8 mouse cellular contexts compared by ENCODE assay signal in the genomic region with DNA sequence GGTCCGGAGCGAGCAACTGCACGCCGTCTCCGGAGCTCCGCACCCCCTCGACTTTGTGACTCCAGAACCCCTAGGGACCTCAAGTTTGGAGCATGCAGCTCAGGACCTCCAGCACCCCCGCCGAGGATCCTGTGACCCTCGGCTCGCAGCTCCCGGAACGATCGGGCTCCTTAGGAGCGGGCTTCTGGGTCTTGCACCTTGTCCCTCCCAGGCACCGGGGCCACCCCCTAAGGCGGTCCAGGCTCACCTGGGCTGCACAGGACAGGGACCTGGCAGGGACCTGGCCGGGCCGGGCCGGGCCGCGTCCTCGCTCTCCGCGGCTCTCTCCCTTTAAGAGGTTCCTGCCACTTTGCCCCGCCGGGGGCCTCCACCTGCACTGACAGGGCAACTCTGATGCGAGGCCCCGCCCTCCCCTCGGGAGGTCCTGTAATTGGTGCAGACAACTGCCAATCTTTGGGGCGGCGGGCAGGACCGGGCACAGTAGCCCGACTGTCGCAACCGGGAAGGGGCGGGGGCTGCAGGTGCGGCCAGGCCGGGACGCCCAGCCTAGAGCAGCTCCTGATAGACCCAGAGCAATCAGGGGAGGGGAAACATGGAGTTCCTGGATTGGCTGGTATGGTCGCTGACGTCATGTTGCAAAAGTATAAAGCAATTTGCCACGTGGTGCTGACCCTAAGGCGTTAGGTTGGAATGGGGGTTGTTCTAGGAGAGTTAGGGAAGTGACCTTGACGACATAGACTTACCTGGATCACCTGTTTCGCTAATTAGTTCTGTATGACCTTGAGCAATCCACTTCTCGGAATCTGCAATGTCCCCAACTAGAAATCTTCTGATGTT. TPM values are rescaled to one million over a fixed set of nuclear protein-coding genes. Genes with fewer than 3 reads are reported as not detected.
A peak's percentile ranks its signal among the peaks of the same experiment; 100 is the strongest.
DNase-seq lines count a peak whose midpoint lies in the region; ATAC-seq and TF ChIP-seq lines count a peak whose summit lies in the region.

A gene (minus strand): TSS at position 389 of the 837 bp plus-strand sequence.

- H3K27me3 ChIP-seq in embryonic facial prominence, embryonic 15.5 days, result 0 out of 2 replicates have a peak, but pooled peaks cover 5% of the 10 kb centered on the region
- H3K27me3 ChIP-seq in limb, embryonic 14.5 days (ENCODE audit: control insufficient read depth, insufficient read depth, low read length), result no peaks in the 10 kb centered on the region
- no peaks in the 10 kb centered on the region for H3K27me3 ChIP-seq in midbrain, postnatal 0 days (ENCODE audit: insufficient read depth, low read length)

- 2% methylated on average over 47 of the region's 47 CpGs for WGBS in bone marrow, adult 2 months
- whole genome bisulfite sequencing in embryonic facial prominence, embryonic 15.5 days, result 1% methylated on average over 47 of the region's 47 CpGs
- WGBS in limb, embryonic 14.5 days, result 2% methylated on average over 38 of the region's 47 CpGs
- WGBS in midbrain, postnatal 0 days, result under 1% methylated on average over 47 of the region's 47 CpGs

- peak; percentile 50 for DNase-seq in 3T3-L1 (ENCODE audit: low read depth, low spot score)
- peak; percentile 98 for DNase-seq in heart, adult 8-10 months (ENCODE audit: low spot score)
- DNase-seq in kidney, adult 9 months, result peak; percentile 100
- DNase-seq in limb, embryonic 14.5 days (ENCODE audit: low spot score), result peak; percentile 87
- DNase-seq in midbrain, postnatal 0 days (ENCODE audit: low spot score), result peak; percentile 84
- DNase-seq in spleen, postnatal 14 days (ENCODE audit: low spot score in 2 of 2), result peak; percentile 100

- no peak for TF ChIP-seq CTCF in bone marrow, adult 2 months (IDR thresholded peaks at IDR 0.05; ENCODE audit: control insufficient read depth, insufficient read depth, low read length)
- TF ChIP-seq CTCF in midbrain, postnatal 0 days (IDR thresholded peaks at IDR 0.05), result peak; percentile 19

- peaks cover 3% of the 10 kb centered on the region; the same call in 1 of the 2 replicates for H3K4me1 ChIP-seq in bone marrow, adult 2 months (ENCODE audit: control insufficient read depth, insufficient read depth, low read length)
- peaks cover 29% of the 10 kb centered on the region for H3K4me1 ChIP-seq in embryonic facial prominence, embryonic 15.5 days
- no peaks in the 10 kb centered on the region for H3K4me1 ChIP-seq in limb, embryonic 14.5 days (ENCODE audit: control insufficient read depth, insufficient read depth, low read length)
- H3K4me1 ChIP-seq in midbrain, postnatal 0 days (ENCODE audit: insufficient read depth, low read length), result 0 out of 2 replicates have a peak, but pooled peaks cover 2% of the 10 kb centered on the region

- H3K36me3 ChIP-seq in embryonic facial prominence, embryonic 15.5 days, result no peaks in the 10 kb centered on the region
- H3K36me3 ChIP-seq in limb, embryonic 14.5 days (ENCODE audit: control insufficient read depth, insufficient read depth, low read length), result no peaks in the 10 kb centered on the region
- H3K36me3 ChIP-seq in midbrain, postnatal 0 days (ENCODE audit: insufficient read depth, low read length), result no peaks in the 10 kb centered on the region

- H3K9ac ChIP-seq in embryonic facial prominence, embryonic 15.5 days, result peak within 1 kb of the TSS; percentile 50
- H3K9ac ChIP-seq in limb, embryonic 14.5 days (ENCODE audit: low read depth, low read length, severe bottlenecking), result peak within 1 kb of the TSS; percentile 67
- peak within 1 kb of the TSS; percentile 54 for H3K9ac ChIP-seq in midbrain, postnatal 0 days (replicated peaks; ENCODE audit: low read length, poor library complexity, severe bottlenecking)

- TF ChIP-seq POLR2A in bone marrow, adult 2 months (IDR thresholded peaks at IDR 0.05; ENCODE audit: borderline replicate concordance, control insufficient read depth, low read depth, low read length), result peak; percentile 81
- no peak for TF ChIP-seq POLR2A in limb, embryonic 14.5 days (IDR thresholded peaks at IDR 0.05; ENCODE audit: borderline replicate concordance, extremely low read depth, insufficient read depth, insufficient read length)

- H3K27ac ChIP-seq in bone marrow, adult 2 months (ENCODE audit: control insufficient read depth, insufficient read depth, low read depth, low read length, poor library complexity), result peak within 1 kb of the TSS; percentile 96
- H3K27ac ChIP-seq in embryonic facial prominence, embryonic 15.5 days (replicated peaks), result peak within 1 kb of the TSS; percentile 28; the same call in 1 of the 2 replicates
- no peak within 1 kb of the TSS for H3K27ac ChIP-seq in limb, embryonic 14.5 days (replicated peaks; ENCODE audit: low read depth, low read length)
- H3K27ac ChIP-seq in midbrain, postnatal 0 days (ENCODE audit: low read depth, low read length), result no peak within 1 kb of the TSS

- H3K9me3 ChIP-seq in embryonic facial prominence, embryonic 15.5 days (replicated peaks), result no peaks in the 10 kb centered on the region
- H3K9me3 ChIP-seq in limb, embryonic 14.5 days (ENCODE audit: control insufficient read depth, low read length), result no peaks in the 10 kb centered on the region
- no peaks in the 10 kb centered on the region for H3K9me3 ChIP-seq in midbrain, postnatal 0 days (ENCODE audit: low read length)

- ATAC-seq in embryonic facial prominence, embryonic 15.5 days (ENCODE audit: insufficient number of reproducible peaks, low FRiP score, low TSS enrichment, low read depth), result peak; percentile 90
- ATAC-seq in limb, embryonic 14.5 days (ENCODE audit: low FRiP score, low read depth), result peak; percentile 94
- ATAC-seq in midbrain, postnatal 0 days (ENCODE audit: low FRiP score), result peak; percentile 84

- peak within 1 kb of the TSS; percentile 69 for H3K4me3 ChIP-seq in bone marrow, adult 2 months (replicated peaks; ENCODE audit: control insufficient read depth, low read depth, low read length)
- H3K4me3 ChIP-seq in embryonic facial prominence, embryonic 15.5 days (replicated peaks), result peak within 1 kb of the TSS; percentile 76
- H3K4me3 ChIP-seq in limb, embryonic 14.5 days (replicated peaks; ENCODE audit: low read length), result peak within 1 kb of the TSS; percentile 76
- peak within 1 kb of the TSS; percentile 62 for H3K4me3 ChIP-seq in midbrain, postnatal 0 days (ENCODE audit: low read depth, low read length)

- peak within 1 kb of the TSS; percentile 99 for H3K4me2 ChIP-seq in embryonic facial prominence, embryonic 15.5 days (replicated peaks)
- H3K4me2 ChIP-seq in limb, embryonic 14.5 days (replicated peaks; ENCODE audit: low read depth, low read length, severe bottlenecking), result peak within 1 kb of the TSS; percentile 95
- peak within 1 kb of the TSS; percentile 100 for H3K4me2 ChIP-seq in midbrain, postnatal 0 days (ENCODE audit: low read depth, low read length, poor library complexity, severe bottlenecking)

RNA-seq across cellular contexts. Expression of the gene that starts here (rescaled TPM):
- 298 and 306 TPM in 2 replicates for polyA plus RNA-seq in bone marrow, adult 2 months (2011; ENCODE audit: insufficient read depth, insufficient read length, low replicate concordance, missing spikeins)
- polyA plus RNA-seq in embryonic facial prominence, embryonic 15.5 days (2015; fragmentation: Nextera tagmentation; extraction: Ambion mirVana), result 58.0 and 58.2 TPM in 2 replicates
- 100 to 1,000 TPM; 117 to 139 (median 131) TPM for total RNA-seq in heart, adult 8-10 months (2022)
- polyA plus RNA-seq in limb, embryonic 14.5 days (2012; rRNA removed), result 60.6 and 61.3 TPM in 2 replicates
- 76.0 and 76.4 TPM in 2 replicates for polyA plus RNA-seq in limb, embryonic 14.5 days (2014; fragmentation: Nextera tagmentation; extraction: Ambion mirVana)
- 70.4 and 77.1 TPM in 2 replicates for total RNA-seq in midbrain, postnatal 0 days (2014; rRNA removed)
- 29.4 and 29.9 TPM in 2 replicates for polyA plus RNA-seq in midbrain, postnatal 0 days (2015; fragmentation: Nextera tagmentation; extraction: Ambion mirVana)

Comparison
In these comparisons a context has a peak if more than half of its experiments do, and no peak if none do; other contexts are left out.
1. DNase-seq: peak in every context shown above with its lines; median percentile 100 in kidney, adult 9 months; 100 in spleen, postnatal 14 days; 98 in heart, adult 8-10 months; 87 in limb, embryonic 14.5 days; 84 in midbrain, postnatal 0 days; 50 in 3T3-L1.
2. H3K27ac ChIP-seq: peak in bone marrow, adult 2 months (single experiment) and embryonic facial prominence, embryonic 15.5 days (single experiment); none in limb, embryonic 14.5 days (single experiment) and midbrain, postnatal 0 days (single experiment).
3. Peak in every context shown above with its lines, with median percentiles within 50 percentile points of each other: H3K4me3 ChIP-seq, ATAC-seq, H3K4me2 ChIP-seq and H3K9ac ChIP-seq.